Mouse (Mus musculus) neural tube, embryonic 13.5 days (tissue): Measurements from ENCODE around the gene Rad51ap2. TPM values are rescaled to one million over a fixed set of nuclear protein-coding genes. Genes with fewer than 3 reads are reported as not detected.

Source experiments
- ATAC-seq: fragments of 200-750 bp; cut with Nextera tagmentation; 2 replicates; pipeline ENCODE4 v1.8.0; 2017; ENCODE audit warnings: low read depth, mild to moderate bottlenecking, moderate TSS enrichment, moderate library complexity
- H3K27ac ChIP-seq: fragments of 300-500 bp; sonication (generic); replicated peaks from 2 replicates; pipeline ENCODE4 v1.5.1; 2015; ENCODE audit warnings: moderate library complexity, mild to moderate bottlenecking, inconsistent platforms
- H3K27me3 ChIP-seq: fragments of 300-500 bp; sonication (generic); 2 replicates; pipeline ENCODE4 v1.6.1; 2015; ENCODE audit warnings: mild to moderate bottlenecking, inconsistent platforms
- H3K36me3 ChIP-seq: fragments of 300-500 bp; sonication (generic); 2 replicates; pipeline ENCODE4 v1.6.1; 2015; ENCODE audit warnings: mild to moderate bottlenecking, inconsistent platforms
- H3K4me1 ChIP-seq: fragments of 300-500 bp; sonication (generic); replicated peaks from 2 replicates; pipeline ENCODE4 v1.6.1; 2015; ENCODE audit warnings: inconsistent platforms
- H3K4me2 ChIP-seq: fragments of 300-500 bp; sonication (generic); 2 replicates; pipeline ENCODE4 v1.6.1; 2015; ENCODE audit warnings: inconsistent platforms, mild to moderate bottlenecking, moderate library complexity
- H3K4me3 ChIP-seq: fragments of 300-500 bp; sonication (generic); 2 replicates; pipeline ENCODE4 v1.5.1; 2015; ENCODE audit warnings: mild to moderate bottlenecking, inconsistent platforms
- H3K9ac ChIP-seq: fragments of 300-500 bp; sonication (generic); 2 replicates; pipeline ENCODE4 v1.6.1; 2015; ENCODE audit warnings: moderate library complexity, mild to moderate bottlenecking, inconsistent platforms
- H3K9me3 ChIP-seq: fragments of 300-500 bp; sonication (generic); 2 replicates; pipeline ENCODE4 v1.6.1; 2016; ENCODE audit warnings: inconsistent platforms
- WGBS: fragments of 180-500 bp; shearing (Covaris S2); methylation state at CpG from one replicate; pipeline ENCODE4 v1.1.7; 2015; 5-methylcytosine and 5-hydroxymethylcytosine counted together
- polyA plus RNA-seq: library from polyadenylated mRNA; unstranded; fragments of >200 nt; fragmentation: Nextera tagmentation; extraction: Ambion mirVana; gene quantifications from 2 replicates; pipeline ENCODE4 v1.2.1, GENCODE M21; 2015

The Rad51ap2 gene
- 0.15 and 0.20 TPM in 2 replicates for polyA plus RNA-seq

DNA sequence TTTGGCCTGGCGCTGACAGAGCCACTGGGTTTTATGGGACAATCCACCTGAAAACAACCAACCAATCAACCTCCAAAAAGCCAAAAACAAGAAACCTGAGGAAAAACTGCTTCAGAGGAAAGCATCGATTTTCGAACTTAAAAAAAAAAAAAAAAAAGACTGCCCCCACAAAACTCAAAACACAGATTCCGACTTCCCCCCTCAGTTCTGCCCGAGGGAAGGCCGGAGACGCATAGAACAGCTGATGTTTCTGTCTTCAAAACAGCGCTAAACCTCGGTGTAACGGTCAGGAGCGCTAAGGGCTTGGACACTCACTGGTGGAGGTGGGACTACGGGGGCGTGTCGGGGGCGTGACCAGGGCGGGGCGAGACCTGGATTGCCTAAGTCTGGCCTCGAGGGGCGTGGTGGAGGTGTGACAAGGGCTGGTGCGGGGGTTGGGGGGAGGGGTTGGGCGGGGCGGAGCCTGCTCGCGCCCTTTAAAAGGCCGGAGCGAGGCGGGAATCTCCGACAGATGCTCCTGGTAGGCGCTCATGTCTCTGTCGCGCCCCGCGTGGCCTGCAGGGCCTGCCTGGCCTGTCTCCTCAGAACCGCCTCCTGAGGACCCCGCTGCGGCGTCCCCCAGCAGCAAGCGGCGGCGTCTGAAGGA lies at the start of gene Rad51ap2:
Gene Rad51ap2 (plus strand): TSS at position 531 of the 646 bp plus-strand sequence.
- Histone ChIP-seq H3K36me3 (no peaks in the 10 kb centered on the region), H3K9me3 (no peaks in the 10 kb centered on the region), H3K4me3 (peak within 1 kb of the TSS; percentile 54), H3K9ac (peak within 1 kb of the TSS; percentile 71), H3K4me1 (peaks cover 4% of the 10 kb centered on the region; the same call in 1 of the 2 replicates), H3K4me2 (peak within 1 kb of the TSS; percentile 75), H3K27ac (no peak within 1 kb of the TSS), H3K27me3 (no peaks in the 10 kb centered on the region)
- ATAC-seq, result peak; percentile 100
- WGBS, result under 1% methylated on average over 40 of the region's 40 CpGs

DNA sequence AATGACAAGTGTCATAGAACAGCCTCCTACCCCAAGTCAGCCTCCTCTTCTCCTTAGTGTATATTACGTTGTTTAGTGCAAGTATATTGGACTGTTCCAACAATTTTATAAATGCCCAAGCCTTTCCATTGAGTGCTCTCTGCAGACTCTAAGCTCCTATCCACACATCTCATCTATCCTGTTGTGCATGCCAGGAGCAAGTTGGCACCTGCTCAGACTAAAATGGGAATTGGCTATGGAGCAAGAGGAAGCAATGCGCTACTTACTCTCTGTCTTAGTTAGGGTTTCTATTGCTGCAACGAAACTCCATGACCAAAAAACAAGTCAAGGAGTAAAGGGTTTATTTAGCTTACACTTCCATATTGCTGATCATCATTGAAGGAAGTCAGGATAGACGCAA lies 48.2 kb upstream of the Rad51ap2 start:
- 95% methylated on average over 4 of the region's 4 CpGs for WGBS
- Histone ChIP-seq H3K27ac (no peak overlapping the region), H3K4me3 (no peak overlapping the region), H3K9ac (no peak overlapping the region), H3K4me1 (no peaks in the 10 kb centered on the region), H3K36me3 (no peaks in the 10 kb centered on the region), H3K4me2 (no peak overlapping the region), H3K9me3 (no peaks in the 10 kb centered on the region; the same call in 1 of the 2 replicates), H3K27me3 (no peaks in the 10 kb centered on the region)
- no peak for ATAC-seq

DNA sequence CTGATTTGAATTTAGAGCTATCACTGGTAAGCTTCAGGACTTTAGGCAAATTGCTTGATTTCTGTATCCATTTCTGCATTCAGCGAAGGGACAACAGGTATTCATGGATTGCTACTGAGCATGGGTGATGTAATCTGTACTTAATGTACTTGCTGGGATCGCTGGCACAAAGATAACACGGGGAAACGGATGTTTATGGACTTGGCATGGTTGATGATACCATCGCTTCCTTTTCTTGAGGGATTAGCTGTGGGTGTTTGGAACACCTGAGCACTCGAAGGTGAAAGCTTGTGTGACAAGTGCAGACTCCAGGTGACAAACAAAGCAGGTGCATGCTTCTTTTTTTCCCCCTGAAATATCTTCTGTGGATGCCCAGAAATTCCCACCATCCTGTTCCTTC lies 37.8 kb upstream of the Rad51ap2 start:
- no peak for ATAC-seq
- no peaks in the 10 kb centered on the region for H3K36me3 ChIP-seq
- H3K27ac ChIP-seq, result no peak overlapping the region
- 84% methylated on average over 6 of the region's 6 CpGs for WGBS
- no peak overlapping the region for H3K4me3 ChIP-seq
- H3K9me3 ChIP-seq, result no peaks in the 10 kb centered on the region
- H3K4me1 ChIP-seq, result no peaks in the 10 kb centered on the region
- no peak overlapping the region for H3K4me2 ChIP-seq
- H3K27me3 ChIP-seq, result no peaks in the 10 kb centered on the region
- H3K9ac ChIP-seq, result no peak overlapping the region

DNA sequence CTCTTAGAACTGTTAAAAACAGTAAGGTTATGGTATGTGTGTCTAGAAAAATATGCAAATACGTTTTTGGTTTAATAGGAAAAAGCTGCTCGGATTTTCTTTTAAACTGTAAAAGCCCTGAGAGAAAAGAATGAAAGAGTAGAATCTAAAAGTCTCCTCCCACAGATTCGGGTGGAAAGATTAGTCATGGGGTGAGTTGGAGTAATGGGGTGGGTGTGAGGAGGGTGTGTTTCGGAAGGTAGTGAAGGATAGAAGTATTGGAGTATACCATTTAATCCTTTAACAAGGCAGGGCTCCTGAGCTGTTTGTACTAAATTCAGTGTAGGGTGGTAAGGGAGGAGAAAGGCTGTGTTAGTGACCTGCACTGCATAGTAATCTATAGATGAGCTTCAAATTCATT lies 28.5 kb upstream of the Rad51ap2 start:
- H3K4me2 ChIP-seq, result no peak overlapping the region
- H3K4me1 ChIP-seq, result no peaks in the 10 kb centered on the region
- H3K27me3 ChIP-seq, result no peaks in the 10 kb centered on the region
- 76% methylated on average over 4 of the region's 4 CpGs for WGBS
- no peak overlapping the region for H3K4me3 ChIP-seq
- H3K9ac ChIP-seq, result no peak overlapping the region
- ATAC-seq, result no peak
- no peak overlapping the region for H3K27ac ChIP-seq
- no peaks in the 10 kb centered on the region for H3K9me3 ChIP-seq
- no peaks in the 10 kb centered on the region for H3K36me3 ChIP-seq

DNA sequence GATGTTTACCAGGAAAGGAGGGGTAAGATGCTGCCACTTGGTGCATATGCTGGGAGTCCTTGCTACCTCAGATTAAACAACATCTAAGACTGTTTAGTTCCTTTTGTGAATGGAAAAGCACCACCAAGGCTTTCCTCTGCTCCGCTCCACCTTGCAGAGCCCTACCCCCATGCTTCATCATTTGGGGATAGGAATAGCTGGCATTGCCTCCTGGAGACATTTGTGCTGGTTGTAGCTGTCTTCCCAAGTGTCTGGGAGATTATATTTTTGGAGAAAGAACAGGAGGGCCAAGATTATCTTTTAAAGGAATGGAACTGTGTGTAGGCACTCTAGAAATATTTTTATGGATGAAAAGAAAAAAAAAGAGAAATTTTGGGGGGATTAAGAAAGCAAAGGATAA lies 22.8 kb upstream of the Rad51ap2 start:
- H3K4me3 ChIP-seq, result no peak overlapping the region
- no peak overlapping the region for H3K4me2 ChIP-seq
- H3K4me1 ChIP-seq, result peaks cover 20% of the 10 kb centered on the region
- H3K9ac ChIP-seq, result no peak overlapping the region
- 97% methylated on average over 1 of the region's 1 CpGs for WGBS
- ATAC-seq, result no peak
- peaks cover 22% of the 10 kb centered on the region for H3K27me3 ChIP-seq
- H3K36me3 ChIP-seq, result no peaks in the 10 kb centered on the region
- H3K27ac ChIP-seq, result no peak overlapping the region
- no peaks in the 10 kb centered on the region for H3K9me3 ChIP-seq

DNA sequence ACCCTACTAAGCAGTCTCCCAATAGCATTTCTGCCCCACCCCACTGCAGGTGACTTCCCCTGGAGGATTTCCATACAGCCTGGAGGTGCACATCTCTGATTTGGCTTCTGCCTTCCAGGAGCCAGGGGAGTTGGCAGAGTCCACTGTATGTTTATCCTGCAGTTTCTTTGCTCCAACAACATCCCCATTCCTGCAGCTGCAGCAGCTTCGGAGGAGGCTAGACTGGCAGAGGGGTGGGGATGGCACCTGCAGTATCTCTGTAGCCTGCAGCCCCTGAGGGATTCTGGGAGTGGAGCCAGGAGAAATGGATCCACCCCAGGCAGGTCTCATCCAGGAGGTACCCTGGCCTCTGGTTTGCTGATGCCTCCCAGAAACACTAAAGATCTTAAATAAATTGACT lies 22.2 kb upstream of the Rad51ap2 start:
- no peak for ATAC-seq
- no peak overlapping the region for H3K4me3 ChIP-seq
- no peaks in the 10 kb centered on the region for H3K9me3 ChIP-seq
- peaks cover 21% of the 10 kb centered on the region for H3K4me1 ChIP-seq
- no peak overlapping the region for H3K27ac ChIP-seq
- peaks cover 28% of the 10 kb centered on the region for H3K27me3 ChIP-seq
- WGBS, result 44% methylated on average over 1 of the region's 1 CpGs
- H3K9ac ChIP-seq, result 0 out of 2 replicates have a peak overlapping the region, but pooled peaks have one; percentile 38
- peak overlapping the region; percentile 24 for H3K4me2 ChIP-seq
- H3K36me3 ChIP-seq, result no peaks in the 10 kb centered on the region

DNA sequence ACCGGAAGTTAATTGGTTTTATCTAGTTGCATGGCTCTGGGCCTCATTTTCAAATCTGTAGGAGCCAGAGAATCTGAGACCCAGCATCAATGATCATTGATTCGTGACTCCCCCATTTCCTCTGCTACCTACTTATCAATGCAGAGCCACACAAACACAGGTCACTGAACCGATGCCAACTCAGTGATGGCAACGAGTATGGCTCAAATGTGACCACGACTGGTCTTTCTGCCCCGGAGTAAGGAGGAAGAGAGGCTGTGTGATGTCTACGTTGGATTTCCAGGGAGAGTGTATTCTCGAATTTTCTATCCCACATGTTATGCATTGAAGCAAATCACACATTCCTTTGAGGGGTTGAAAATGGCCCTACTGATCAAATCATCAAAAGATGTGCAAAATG lies 21.4 kb upstream of the Rad51ap2 start:
- Histone ChIP-seq H3K27ac (no peak overlapping the region), H3K4me3 (peak overlapping the region; percentile 46; the same call in 1 of the 2 replicates), H3K4me1 (peaks cover 21% of the 10 kb centered on the region), H3K27me3 (peaks cover 30% of the 10 kb centered on the region), H3K9me3 (no peaks in the 10 kb centered on the region), H3K4me2 (peak overlapping the region; percentile 72), H3K9ac (no peak overlapping the region), H3K36me3 (no peaks in the 10 kb centered on the region)
- no peak for ATAC-seq
- WGBS, result 82% methylated on average over 8 of the region's 8 CpGs

GRCm38 (mm10) chr12:11435246-11436022 lies 20.4 kb upstream of the Rad51ap2 start:
- no peaks in the 10 kb centered on the region for H3K36me3 ChIP-seq
- H3K4me3 ChIP-seq, result peak overlapping the region; percentile 46
- peak overlapping the region; percentile 65 for H3K9ac ChIP-seq
- no peaks in the 10 kb centered on the region for H3K9me3 ChIP-seq
- peaks cover 21% of the 10 kb centered on the region for H3K4me1 ChIP-seq
- peak overlapping the region; percentile 72 for H3K4me2 ChIP-seq
- H3K27me3 ChIP-seq, result peaks cover 30% of the 10 kb centered on the region
- ATAC-seq, result no peak
- H3K27ac ChIP-seq, result no peak overlapping the region
- 8% methylated on average over 15 of the region's 15 CpGs for WGBS

GRCm38 (mm10) chr12:11436023-11436350 lies 19.9 kb upstream of the Rad51ap2 start:
- Histone ChIP-seq H3K27me3 (peaks cover 30% of the 10 kb centered on the region), H3K4me1 (peaks cover 21% of the 10 kb centered on the region), H3K36me3 (no peaks in the 10 kb centered on the region), H3K9me3 (no peaks in the 10 kb centered on the region), H3K4me2 (peak overlapping the region; percentile 72), H3K4me3 (peak overlapping the region; percentile 46), H3K27ac (0 out of 2 replicates have a peak overlapping the region, but pooled peaks have one; percentile 39), H3K9ac (peak overlapping the region; percentile 65)
- ATAC-seq, result peak; percentile 26
- 3% methylated on average over 12 of the region's 12 CpGs for WGBS

DNA sequence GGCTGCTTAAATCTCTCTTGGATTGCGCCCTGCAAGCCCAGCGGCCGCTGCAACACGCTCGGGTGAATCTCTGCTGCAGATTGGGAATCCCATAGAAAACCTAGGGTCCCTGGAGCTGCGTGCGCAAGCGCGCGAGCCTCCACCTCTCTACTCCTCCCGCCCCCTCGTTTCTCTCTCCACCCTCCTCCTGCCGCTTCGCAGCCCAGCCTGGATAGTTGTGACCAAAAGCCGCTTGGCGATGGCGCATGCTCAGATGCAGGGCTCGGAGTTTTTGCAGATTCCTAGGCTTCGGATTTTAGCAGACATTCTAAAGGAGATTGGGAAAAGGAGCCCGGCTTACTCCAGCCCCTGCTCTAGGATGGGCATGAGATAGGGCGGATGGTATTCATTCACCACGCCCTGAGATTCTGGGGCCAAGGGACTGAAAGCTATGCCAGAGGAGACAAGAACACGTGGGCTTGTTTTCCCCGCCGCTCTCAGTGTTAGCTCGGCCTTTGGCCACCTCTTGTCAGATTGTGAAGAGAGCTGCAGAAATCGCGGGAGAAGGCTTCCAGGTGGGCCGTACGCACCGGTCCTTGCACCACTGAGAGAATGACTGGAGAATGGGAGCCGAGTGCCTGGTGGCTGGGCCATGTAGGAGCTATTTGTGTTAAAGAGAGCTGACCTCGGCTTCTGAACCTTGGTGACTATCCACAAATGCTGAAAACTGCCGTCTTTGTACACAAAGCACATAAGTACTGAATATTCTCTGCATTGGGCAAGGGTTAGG lies 19.2 kb upstream of the Rad51ap2 start, which contains the start of gene Vsnl1:
Gene Vsnl1 (minus strand): TSS at position 117 of the 769 bp plus-strand sequence.
- Histone ChIP-seq H3K4me1 (peaks cover 21% of the 10 kb centered on the region), H3K9ac (peak within 1 kb of the TSS; percentile 65), H3K36me3 (no peaks in the 10 kb centered on the region), H3K27ac (peak within 1 kb of the TSS; percentile 55; the same call in 1 of the 2 replicates), H3K4me2 (peak within 1 kb of the TSS; percentile 72), H3K4me3 (peak within 1 kb of the TSS; percentile 46), H3K27me3 (peaks cover 30% of the 10 kb centered on the region), H3K9me3 (no peaks in the 10 kb centered on the region)
- ATAC-seq, result peak; percentile 97
- WGBS, result 5% methylated on average over 34 of the region's 34 CpGs

- peaks cover 30% of the 10 kb centered on the region for H3K27me3 ChIP-seq
- no peaks in the 10 kb centered on the region for H3K9me3 ChIP-seq
- H3K4me2 ChIP-seq, result peak overlapping the region; percentile 72
- H3K4me3 ChIP-seq, result peak overlapping the region; percentile 46
- ATAC-seq, result peak; percentile 28; the same call in 1 of the 2 replicates
- peak overlapping the region; percentile 55; the same call in 1 of the 2 replicates for H3K27ac ChIP-seq
- H3K9ac ChIP-seq, result peak overlapping the region; percentile 65; the same call in 1 of the 2 replicates
- no peaks in the 10 kb centered on the region for H3K36me3 ChIP-seq
- WGBS, result 16% methylated on average over 17 of the region's 17 CpGs
- peaks cover 21% of the 10 kb centered on the region for H3K4me1 ChIP-seq
These were observed 18.5 kb upstream of the Rad51ap2 start for GRCm38 (mm10) chr12:11437266-11437906.
